Mouse (Mus musculus): ENCODE results near the gene Dpysl5.
A peak's percentile ranks its signal among the peaks of the same experiment; 100 is the strongest.

The Dpysl5 gene

DNA sequence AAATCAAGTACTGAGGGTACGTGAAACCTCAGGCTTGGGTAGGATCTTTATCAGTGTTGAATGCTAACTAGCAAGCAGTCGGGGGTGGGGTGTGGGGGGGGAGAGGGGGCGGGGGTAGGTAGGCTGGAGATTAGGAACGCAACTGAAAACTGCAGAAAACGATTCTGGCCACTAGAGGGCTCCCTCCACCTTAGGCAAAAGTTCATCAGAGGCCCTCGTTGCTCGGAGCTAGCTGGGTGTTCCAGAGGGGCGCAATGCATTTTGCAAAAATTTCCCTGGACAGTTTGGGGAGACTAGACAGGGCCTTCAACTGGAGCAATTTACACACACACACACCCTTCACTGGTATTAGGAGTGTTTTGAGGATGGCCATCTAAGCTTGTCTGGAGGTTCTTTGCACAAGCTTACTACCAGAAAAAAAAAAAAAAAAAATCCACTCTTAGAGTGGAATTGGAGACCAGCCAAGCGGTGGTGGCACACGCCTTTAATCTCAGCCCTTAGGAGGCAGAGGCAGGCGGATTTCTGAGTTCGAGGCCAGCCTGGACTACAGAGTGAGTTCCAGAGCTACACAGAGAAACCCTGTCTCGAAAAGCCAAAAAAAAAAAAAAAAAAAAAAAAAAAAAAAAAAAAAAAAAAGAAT lies 1.5 kb upstream of the Dpysl5 start:
- DNase-seq, result peak; percentile 87

DNA sequence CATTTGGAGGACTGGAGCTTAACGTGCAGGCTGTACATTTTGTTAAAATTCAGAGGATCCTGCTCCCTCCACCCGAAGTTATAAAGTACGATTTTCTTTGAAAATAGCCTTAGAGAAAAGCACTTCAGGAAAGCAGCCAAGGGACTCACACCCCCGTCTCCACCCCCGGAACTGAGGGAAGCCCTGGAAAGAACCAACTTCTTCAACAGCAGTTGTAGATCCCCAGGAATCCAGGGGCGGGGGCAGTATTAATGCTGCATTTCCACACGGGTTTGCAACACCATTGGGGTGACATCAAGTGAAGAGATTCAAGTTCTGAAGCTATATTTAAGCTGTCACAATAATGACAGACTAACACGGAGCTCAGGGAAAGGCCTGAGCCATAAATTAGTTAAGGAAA lies 878 bp upstream of the Dpysl5 start:
- peak; percentile 23 for DNase-seq

DNA sequence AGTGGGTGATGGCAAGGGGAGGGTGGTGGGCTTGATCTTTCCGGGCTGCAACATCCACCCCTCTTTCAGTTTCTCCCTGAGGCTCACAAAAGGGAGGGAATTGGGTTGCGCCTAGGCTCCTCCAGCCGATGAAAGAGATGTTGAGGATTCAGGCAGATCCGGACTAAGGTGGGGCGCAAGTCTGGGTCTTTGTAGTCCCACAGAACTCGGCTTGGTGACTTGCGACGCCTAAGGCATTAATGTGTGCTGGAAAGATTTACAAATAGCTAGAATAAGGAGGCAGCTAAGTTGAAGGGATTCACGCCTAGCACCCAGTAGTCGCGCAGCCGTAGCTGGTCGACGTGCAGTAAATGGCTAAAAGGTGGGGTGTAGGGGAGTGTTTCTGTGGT lies 632 bp downstream of the Dpysl5 start:
- DNase-seq, result peak; percentile 28

DNA sequence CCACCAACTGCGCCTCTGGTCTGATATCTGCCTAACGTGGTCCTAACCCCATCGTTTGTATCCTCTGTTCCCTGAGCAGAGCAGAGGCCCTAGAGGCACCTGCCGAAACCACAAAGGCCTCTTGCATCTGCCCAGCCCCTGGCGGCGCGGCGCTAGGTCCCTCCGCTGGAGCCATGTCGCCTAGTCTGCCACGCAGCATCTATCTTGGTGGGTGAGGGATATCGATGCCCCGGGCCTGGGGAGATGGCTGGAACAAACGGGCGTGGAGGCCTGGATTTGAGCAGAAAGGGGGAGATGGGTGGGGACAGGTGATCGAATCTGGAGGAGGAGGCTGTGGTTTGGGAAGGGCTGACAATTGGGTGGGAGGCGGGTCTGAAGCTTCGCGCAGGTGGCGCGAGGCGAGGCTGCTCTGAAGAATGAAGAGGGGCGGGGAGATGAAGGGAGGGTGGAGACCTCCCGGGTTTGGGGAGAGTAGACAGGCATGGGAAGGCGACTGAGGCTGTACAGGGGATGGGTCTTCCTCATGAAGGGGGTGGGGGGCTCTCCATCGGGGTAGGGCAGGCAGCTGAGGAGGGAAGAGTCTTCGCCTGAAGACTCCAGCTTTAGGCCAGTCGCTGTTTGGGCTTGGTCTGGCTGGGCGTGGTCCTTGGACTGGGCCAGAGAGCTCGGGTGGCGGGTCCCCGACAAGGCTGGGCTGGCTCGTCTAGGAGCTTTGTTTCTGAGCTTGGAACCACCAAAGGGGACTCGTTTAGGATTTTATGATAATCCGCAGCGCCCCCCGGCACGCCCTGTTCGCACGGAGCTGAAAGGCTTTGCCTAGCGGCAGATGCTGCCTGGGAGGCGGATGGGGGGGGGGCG lies 1.3 kb downstream of the Dpysl5 start:
- peak; percentile 33 for DNase-seq

GRCm38 (mm10) chr5:30713299-30713675 lies 1.9 kb downstream of the Dpysl5 start:
- peak; percentile 27 for DNase-seq

- DNase-seq, result no peak
These were observed 2.3 kb downstream of the Dpysl5 start for GRCm38 (mm10) chr5:30713691-30714090.

DNA sequence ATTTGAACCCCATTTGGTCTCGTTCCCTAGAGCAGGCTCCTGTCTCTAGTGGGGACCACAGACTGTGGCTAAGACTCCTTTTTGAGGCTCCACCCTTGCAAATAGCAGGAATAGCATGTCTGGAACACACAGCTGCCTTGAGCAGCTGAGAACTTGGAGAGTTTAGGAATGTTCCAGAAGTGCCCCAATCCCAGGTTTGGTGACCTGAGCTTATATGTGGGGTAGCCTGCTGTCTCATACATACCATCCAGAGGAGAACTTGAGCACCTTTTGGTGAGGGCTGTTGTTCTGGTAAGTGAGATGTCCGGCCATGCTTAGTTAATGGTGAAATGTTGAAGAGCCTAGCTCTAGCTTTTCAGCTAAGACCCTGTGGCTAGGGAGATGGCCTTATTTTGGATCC lies 4.9 kb downstream of the Dpysl5 start:
- no peak for DNase-seq

DNA sequence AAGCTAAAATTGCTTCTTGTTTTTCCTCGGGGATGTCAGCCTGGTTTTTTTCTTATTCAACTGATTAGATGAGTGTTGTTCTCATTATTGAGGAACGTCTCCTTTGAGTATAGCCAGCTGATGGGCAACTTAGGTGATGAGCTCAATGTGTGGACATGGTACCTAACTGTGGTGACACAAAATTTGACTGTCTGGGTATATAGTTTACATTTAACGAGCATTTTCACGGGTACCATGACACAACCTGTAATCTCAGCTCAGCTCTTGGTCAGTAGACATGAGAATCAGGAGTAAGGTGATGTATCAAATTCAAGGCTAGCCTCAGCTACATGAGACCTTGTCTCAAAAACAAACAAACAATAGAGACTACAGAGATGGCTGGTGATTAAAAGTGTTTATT lies 6.1 kb downstream of the Dpysl5 start:
- no peak for DNase-seq

- no peak for DNase-seq
These were observed 6.8 kb downstream of the Dpysl5 start for GRCm38 (mm10) chr5:30717991-30718703.

GRCm38 (mm10) chr5:30721935-30722334 lies 10.6 kb downstream of the Dpysl5 start:
- DNase-seq, result no peak

DNA sequence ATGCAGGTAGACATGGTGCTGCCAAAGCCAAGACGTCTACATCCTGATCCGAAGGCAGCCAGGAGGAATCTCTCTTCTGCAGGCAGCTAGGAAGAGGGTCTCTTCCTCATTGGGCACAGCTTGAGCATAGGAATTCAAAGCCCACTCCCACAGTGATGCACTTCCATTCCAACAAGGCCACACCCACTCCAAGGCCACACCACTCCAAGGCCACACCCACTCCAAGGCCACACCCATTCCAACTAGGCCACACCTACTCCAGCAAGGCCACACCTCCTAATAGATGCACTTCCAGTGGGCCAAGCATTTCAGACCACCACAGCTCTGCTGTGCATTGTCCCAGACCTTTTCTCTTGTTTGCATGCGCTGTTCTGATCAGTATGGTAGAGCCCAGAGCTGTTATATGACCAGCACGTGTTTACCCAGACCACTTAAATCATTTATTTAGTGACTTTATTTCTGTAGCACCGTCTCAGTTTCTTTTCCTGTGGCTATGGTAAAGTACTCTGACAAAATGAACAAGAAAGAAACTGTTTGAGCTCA lies 14.9 kb downstream of the Dpysl5 start:
- no peak for DNase-seq

DNA sequence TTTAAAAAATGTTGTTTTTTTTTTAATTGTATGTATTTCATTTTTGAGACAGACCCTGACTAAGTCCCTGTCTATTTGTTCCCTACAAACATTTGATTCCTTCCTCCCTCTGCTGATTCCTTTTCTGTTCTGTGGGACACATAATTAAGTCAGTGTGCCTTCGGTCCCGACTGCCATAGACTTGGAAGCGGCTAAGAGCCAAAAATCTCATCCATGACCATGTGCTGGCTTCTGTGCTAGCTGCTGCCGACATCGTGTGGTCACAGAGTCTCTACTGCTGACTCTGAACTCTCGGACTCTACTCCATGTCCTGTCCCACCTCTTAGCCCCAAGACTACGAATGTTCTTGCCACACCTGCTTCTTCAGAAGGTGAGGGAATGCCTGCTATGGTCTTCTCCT lies 21.1 kb downstream of the Dpysl5 start:
- DNase-seq, result no peak

DNA sequence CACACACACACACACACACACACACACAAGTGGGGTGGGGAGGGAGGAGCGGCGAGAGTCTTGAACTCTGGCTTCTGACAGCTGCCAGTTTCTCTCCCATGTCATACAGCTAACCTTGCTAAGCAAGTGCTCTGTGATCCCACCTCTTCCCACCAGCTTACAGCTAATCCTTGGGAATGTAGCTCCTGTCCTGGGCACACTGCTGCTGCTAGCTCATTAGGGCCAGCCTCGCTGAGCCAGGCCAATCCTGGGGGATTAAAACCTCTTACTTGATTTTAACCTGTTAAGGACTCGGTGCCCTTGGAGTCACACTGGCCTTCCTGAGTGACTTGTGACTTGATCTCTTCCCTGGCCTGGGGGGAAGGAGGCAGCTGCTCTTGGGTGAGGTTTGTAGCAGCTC lies 23.3 kb downstream of the Dpysl5 start:
- DNase-seq, result no peak

- no peak for DNase-seq
These were observed 26.9 kb downstream of the Dpysl5 start for GRCm38 (mm10) chr5:30738127-30738828.

DNA sequence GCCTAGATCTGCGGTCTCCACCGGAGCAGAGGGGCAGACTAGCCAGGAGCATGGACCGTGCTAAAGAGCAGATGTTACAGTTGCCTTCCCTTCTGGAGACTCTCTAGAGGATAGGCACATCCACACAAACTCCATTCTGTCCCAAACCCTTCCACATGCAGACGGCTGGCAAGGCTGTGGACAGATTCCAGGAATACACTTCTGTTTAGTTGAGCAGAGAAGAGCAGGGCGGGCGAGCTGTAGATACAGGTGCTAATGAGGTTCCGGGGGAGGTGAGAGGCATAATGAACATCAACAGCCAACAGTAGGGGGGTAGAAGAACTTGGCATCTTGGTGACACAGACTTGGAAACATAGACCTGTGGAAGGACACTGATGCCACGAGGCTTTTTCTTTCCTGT lies 28.2 kb downstream of the Dpysl5 start:
- DNase-seq, result no peak

DNA sequence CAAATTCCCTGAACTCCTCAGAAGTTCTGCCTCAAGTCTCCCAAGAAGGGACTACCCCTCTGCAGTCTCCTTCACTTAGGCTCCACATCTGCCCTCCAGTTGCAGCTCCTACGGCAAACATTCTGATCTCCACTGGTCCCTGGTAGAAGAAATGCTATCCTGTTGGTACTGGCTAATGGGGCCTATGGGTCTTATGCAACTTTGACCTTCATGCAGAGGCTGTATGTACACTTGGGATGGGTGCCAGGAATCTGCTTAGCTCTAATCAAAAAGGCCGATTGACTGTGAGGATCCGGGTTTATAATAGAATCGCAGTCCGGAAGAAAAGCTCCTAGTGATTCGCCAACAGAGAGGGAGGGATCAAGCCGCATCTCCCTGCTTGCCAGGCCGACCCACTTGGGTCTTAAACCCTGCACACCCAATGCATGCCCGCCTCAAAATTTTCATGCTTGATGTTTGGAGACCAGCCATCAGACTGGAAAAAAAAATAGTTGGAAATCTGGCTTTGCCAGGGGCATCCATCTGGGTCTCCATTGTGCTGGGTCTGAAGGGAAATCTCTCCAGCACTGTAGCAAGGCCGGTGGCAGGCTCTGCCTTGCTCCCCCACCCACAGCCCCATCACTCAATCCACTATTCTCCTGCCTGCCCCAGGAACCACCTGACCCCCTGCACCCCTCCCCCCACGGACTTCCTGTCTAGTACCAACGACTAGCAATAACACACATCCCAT lies 38.4 kb downstream of the Dpysl5 start:
- no peak for DNase-seq

DNA sequence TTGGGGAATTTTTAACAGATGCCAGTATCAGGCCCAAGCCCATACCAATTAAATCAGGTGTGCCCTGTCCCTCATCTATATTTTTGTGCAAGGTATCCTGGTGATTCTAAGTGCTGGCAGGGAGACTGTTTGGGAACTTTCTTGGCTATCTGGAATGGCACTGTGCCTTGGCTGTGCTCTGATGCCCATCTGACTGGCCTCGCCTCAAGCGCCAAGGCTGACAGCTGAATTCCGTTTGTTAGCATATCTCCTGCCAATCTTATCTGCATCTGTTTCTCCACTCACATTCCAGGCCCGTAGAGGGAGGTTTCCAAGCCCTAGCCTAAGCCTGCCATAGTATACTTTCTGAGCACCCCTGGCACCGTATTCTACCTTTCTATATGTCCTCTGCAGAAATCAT lies 39.7 kb downstream of the Dpysl5 start:
- DNase-seq, result no peak

GRCm38 (mm10) chr5:30753128-30753527 lies 41.8 kb downstream of the Dpysl5 start:
- no peak for DNase-seq

DNA sequence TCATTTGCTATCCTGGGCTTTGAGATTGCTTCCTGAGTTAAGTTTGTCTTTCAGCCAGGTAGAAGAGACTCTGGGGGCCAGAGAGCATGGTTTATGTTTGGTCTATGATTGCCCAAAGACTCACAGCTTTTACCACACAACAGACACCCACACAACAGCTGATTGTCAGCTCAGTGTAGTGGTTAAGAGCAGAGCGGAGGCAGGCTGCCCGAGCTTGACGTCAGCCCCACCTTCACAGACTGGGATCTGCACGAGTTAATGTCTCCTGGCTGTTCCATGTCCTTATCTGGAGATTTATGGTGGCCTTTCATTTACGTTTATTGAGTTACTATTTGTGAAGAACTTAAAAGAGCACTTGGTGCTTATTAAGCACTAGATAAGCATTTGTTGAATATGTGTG lies 43.9 kb downstream of the Dpysl5 start:
- no peak for DNase-seq

- no peak for DNase-seq
These were observed 51.6 kb downstream of the Dpysl5 start for GRCm38 (mm10) chr5:30762815-30763510.

- DNase-seq, result no peak
These were observed 52.1 kb downstream of the Dpysl5 start for GRCm38 (mm10) chr5:30763511-30763830.
